Mouse (Mus musculus) heart, adult 8-10 months (tissue): ENCODE data around the gene Adipor2. TPM values are rescaled to one million over a fixed set of nuclear protein-coding genes. Genes with fewer than 3 reads are reported as not detected.

Experiments
- DNase-seq: peaks from one replicate; pipeline ENCODE4 v3.0.0; 2022; ENCODE audit warnings: low spot score
- total RNA-seq, 4 experiments: library from RNA; stranded (reverse); gene quantifications; 2 replicates each; pipeline ENCODE4 v1.2.4; 2022

The Adipor2 gene
- total RNA-seq, 4 experiments from 2014 or later, result 53.7 to 69.1 (median 61.2) TPM

GRCm38 (mm10) chr6:119347813-119348212 lies 69.7 kb downstream of the Adipor2 start:
- no peak for DNase-seq

GRCm38 (mm10) chr6:119346257-119346656 lies 71.2 kb downstream of the Adipor2 start:
- DNase-seq, result no peak

DNA sequence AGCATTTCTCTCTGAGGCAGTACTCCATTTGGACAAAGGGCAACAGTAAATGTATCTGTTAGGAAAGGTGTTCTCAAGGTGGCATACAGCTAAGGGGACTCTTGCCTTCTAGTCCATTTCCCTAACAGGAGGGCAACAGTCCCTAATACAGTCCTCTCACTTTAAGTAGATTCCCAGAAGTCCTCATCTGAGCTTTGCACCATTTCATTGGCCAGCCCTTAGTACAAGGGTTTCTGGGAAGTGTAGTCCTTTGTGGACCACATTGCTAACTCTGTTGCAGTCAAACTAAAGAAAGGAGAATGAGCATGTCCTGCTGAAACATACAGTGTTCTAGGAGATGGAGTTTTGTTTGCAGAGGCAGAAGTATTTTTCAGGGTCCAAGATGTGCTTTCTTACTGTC lies 76.1 kb downstream of the Adipor2 start:
- DNase-seq, result peak; percentile 54

GRCm38 (mm10) chr6:119338121-119338912 lies 79.2 kb downstream of the Adipor2 start:
- DNase-seq, result no peak

GRCm38 (mm10) chr6:119337287-119337686 lies 80.2 kb downstream of the Adipor2 start:
- no peak for DNase-seq

GRCm38 (mm10) chr6:119336124-119336523 lies 81.4 kb downstream of the Adipor2 start:
- no peak for DNase-seq

DNA sequence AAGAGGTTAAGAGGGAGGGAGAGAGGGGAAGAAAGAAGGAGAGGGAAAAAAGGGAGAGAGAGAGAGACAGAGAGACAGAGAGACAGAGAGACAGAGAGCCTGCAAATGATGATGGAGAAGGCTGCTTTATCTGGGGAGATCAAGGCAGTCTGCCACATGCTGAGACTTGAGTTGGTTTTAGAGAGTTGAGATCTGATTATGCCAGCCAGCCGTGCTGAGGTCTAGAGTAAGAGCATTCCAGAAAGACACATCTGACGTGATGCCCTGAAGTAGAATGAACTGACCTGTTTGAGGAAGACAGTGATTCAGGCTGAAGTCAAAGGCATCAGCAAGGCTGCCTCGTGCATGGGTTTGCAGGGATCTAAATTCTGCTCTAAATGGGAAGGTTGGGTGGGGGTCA lies 83.7 kb downstream of the Adipor2 start:
- DNase-seq, result no peak

DNA sequence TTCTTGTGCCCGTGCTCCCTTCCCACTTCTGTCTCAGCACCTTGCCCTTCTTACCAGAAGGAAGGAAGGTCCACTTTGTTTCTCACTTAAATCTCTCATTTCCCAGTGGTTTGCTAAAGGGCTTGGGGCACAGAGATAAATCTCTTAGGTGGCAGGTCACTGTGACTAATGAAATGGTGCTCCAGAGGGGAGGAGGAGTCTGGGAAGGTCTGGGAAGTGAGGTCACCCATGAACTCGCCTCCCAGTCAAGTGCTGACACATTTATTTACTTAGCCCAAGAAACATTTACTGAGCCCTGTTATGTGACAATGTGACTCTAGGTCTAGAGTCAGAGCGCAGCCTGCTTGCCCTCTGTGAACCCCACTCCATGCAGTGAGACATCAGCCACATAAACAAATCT lies 84.3 kb downstream of the Adipor2 start:
- no peak for DNase-seq

- no peak for DNase-seq
Measured at GRCm38 (mm10) chr6:119332111-119332510, 85.4 kb downstream of the Adipor2 start.

- no peak for DNase-seq
Measured at GRCm38 (mm10) chr6:119330506-119330905, 87.0 kb downstream of the Adipor2 start, which contains the start of gene Lrtm2. Lrtm2 (minus strand) TSS chr6:119330766.

- no peak for DNase-seq
Measured at GRCm38 (mm10) chr6:119329936-119330335, 87.6 kb downstream of the Adipor2 start.

GRCm38 (mm10) chr6:119329215-119329714 lies 88.2 kb downstream of the Adipor2 start:
- DNase-seq, result no peak

DNA sequence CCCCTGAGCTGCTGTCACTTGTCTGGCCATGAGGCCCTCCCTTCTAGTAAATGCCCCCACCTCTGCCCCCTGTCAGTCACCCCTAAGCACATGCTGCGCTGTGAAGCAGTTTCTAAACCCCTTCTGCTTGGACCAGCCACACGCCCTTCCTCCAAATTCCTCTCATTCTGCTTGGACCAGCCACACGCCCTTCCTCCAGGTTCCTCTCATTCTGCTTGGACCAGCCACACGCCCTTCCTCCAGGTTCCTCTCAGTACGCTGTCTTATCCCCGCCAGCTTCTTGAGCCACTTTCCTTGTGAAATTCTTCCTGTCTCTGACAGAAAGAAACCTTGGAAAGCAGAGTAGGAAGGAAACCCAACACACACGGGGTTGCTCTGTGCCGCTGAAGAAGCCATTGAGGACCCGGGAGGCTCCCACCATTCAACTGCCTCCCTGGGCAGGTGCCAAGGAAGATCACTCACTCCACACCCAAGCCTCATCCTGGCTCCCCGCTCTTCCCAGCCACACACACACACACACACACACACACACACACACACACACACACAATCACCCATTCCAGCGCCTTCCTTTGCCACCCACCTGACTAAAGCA lies 88.9 kb downstream of the Adipor2 start:
- no peak for DNase-seq

- DNase-seq, result no peak
Measured at GRCm38 (mm10) chr6:119326541-119326940, 91.0 kb downstream of the Adipor2 start.

DNA sequence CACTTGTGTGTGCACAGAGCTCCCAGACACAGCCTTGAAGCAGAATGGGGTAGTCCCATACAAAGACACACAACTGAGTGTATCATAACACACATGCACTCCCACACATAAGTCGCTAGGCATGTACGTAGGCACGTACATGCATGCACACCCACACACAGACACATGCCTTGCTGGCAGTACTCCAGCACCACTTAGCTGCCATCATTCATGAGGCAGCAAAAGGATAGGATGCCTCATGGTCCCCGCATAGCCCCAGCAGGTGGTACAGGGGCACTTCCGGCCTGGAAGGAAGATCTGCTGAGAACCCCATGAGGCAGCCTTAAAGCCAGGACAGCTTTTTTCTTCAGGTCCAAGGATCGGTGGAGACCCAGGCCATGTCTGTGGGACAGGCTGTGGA lies 91.5 kb downstream of the Adipor2 start:
- DNase-seq, result no peak

GRCm38 (mm10) chr6:119324776-119325175 lies 92.7 kb downstream of the Adipor2 start:
- DNase-seq, result no peak

DNA sequence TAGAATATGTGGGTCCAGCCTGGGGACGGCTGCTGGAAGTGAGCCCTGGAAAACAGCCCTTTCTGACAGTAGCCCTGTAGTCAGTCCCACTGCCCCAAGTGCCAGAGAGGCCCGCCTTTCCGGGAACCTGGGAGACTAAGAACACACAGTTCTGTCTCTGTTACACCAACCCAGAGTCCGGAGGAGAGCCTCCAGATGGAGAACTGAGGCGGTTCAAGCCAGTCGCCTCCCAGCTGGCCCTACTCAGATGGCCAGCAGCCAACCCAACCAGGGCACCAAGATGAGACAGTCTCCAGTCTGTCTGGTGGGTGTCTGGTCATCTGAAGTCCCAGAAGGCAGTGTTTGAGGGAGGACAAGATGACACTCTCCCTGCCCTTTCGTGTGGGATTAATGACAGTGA lies 95.8 kb downstream of the Adipor2 start:
- no peak for DNase-seq

GRCm38 (mm10) chr6:119320481-119320880 lies 97.0 kb downstream of the Adipor2 start:
- no peak for DNase-seq

DNA sequence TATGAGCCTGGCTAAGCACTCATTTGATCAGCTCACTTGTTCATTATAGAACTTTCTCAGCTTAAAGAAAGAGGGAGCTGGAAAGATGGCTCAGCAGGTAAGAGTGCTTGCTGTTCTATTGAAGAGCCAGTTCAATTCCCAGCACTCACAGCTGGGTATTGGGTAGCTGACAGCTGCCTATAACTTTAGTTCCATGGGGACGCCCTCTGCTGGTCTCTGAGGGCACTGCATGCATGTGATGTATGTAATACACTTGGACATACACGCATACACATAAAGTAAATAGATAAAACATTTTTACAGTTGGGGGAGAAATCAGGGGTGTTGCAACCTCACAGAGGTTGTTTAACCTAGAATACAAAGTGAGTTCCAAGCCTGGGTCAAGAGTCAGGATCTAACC lies 98.1 kb downstream of the Adipor2 start:
- no peak for DNase-seq

GRCm38 (mm10) chr6:119318732-119319131 lies 98.8 kb downstream of the Adipor2 start:
- DNase-seq, result no peak

GRCm38 (mm10) chr6:119314751-119315476 lies 102.6 kb downstream of the Adipor2 start:
- no peak for DNase-seq
